Mouse (Mus musculus): Measurements from ENCODE around the gene Rnft2. TPM values are rescaled to one million over a fixed set of nuclear protein-coding genes. Genes with fewer than 3 reads are reported as not detected.

Gene Rnft2
- polyA plus RNA-seq, 1 experiment = 0.79 TPM

- Histone ChIP-seq H3K4me3 (ENCODE audit: insufficient read depth, low read length) (no peak overlapping the region), H3K4me1 (ENCODE audit: control insufficient read depth, insufficient read depth, low read length) (peaks cover 23% of the 10 kb centered on the region), H3K27ac (ENCODE audit: insufficient read depth, low read depth, low read length) (no peak overlapping the region)
- TF ChIP-seq POLR2A (IDR thresholded peaks at IDR 0.05; ENCODE audit: borderline replicate concordance, low read depth, low read length) (no peak), CTCF (IDR thresholded peaks at IDR 0.05; ENCODE audit: low read depth, low read length) (no peak)
Measured at GRCm38 (mm10) chr5:118256981-118257380, 12.1 kb upstream of the Rnft2 start.

DNA sequence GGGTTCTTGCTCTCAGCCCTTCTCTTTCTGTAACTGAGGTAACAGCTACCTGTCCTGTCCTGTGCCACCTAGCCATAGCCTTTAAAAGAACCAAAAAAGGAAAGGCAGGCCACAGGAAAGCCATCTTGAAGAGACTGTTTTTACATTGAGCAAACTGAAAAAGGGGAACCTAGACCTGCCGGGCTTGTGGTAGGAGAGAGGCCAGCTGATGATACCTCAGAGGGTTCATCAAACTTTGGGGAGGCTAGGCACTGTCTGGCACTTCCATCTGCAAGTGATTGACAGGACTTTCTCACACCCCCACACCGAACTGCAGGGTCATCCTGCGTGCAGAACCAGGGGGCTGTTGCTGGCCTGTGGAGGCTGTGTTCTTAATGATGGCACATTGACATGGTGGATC is 8.6 kb upstream of the Rnft2 start:
- no peak overlapping the region for H3K27ac ChIP-seq (ENCODE audit: insufficient read depth, low read depth, low read length)
- H3K4me3 ChIP-seq (ENCODE audit: insufficient read depth, low read length) = no peak overlapping the region
- H3K4me1 ChIP-seq (ENCODE audit: control insufficient read depth, insufficient read depth, low read length) = peaks cover 7% of the 10 kb centered on the region
- no peak for TF ChIP-seq CTCF (IDR thresholded peaks at IDR 0.05; ENCODE audit: low read depth, low read length)
- no peak for TF ChIP-seq POLR2A (IDR thresholded peaks at IDR 0.05; ENCODE audit: borderline replicate concordance, low read depth, low read length)

GRCm38 (mm10) chr5:118250987-118251386 is 6.1 kb upstream of the Rnft2 start:
- TF ChIP-seq POLR2A (IDR thresholded peaks at IDR 0.05; ENCODE audit: borderline replicate concordance, low read depth, low read length) = no peak
- TF ChIP-seq CTCF (IDR thresholded peaks at IDR 0.05; ENCODE audit: low read depth, low read length) = no peak
- Histone ChIP-seq H3K27ac (ENCODE audit: insufficient read depth, low read depth, low read length) (no peak overlapping the region), H3K4me3 (ENCODE audit: insufficient read depth, low read length) (no peak overlapping the region), H3K4me1 (ENCODE audit: control insufficient read depth, insufficient read depth, low read length) (peaks cover 12% of the 10 kb centered on the region)

- peaks cover 5% of the 10 kb centered on the region for H3K4me1 ChIP-seq (ENCODE audit: control insufficient read depth, insufficient read depth, low read length)
- H3K27ac ChIP-seq (ENCODE audit: insufficient read depth, low read depth, low read length) = no peak overlapping the region
- no peak overlapping the region for H3K4me3 ChIP-seq (ENCODE audit: insufficient read depth, low read length)
- TF ChIP-seq CTCF (IDR thresholded peaks at IDR 0.05; ENCODE audit: low read depth, low read length) (no peak), POLR2A (IDR thresholded peaks at IDR 0.05; ENCODE audit: borderline replicate concordance, low read depth, low read length) (no peak)
Measured at GRCm38 (mm10) chr5:118247378-118247777, 2.5 kb upstream of the Rnft2 start.

DNA sequence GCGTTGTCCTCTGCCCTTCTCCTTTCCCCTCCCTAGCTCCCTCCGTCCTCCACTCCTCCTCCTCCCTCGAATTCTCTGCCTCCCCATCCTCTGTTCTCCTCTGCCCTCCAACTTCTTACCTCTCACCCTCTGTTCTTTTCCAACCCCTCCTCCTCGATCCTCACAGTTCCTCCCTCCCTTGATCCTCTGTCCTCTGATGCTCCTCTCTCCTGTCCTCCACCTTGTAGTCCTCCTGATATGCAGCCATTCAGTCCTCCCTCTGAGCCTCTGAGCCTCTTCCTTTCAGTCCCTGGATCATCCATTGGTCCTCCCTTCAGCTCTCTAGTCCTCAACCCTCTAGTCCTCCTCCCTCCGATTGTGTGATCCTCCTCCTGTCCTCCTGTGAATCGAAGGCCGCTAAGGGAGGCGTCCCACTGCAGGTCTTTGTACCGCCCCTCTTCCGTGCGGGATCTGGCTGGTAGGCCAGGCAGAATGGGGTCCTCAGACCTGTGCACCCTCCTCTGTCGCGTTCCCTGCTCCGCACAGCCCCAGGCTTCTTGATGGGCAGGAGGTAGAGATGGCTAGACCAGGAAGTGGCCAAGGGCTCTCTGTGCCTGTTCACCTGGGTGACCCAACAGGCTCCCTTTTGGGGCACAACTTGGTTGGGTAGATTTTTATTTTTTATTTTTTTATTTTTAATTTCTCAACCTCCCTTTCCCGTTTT is 841 bp upstream of the Rnft2 start:
- H3K4me3 ChIP-seq (ENCODE audit: insufficient read depth, low read length) = peak overlapping the region; percentile 80
- TF ChIP-seq POLR2A (IDR thresholded peaks at IDR 0.05; ENCODE audit: borderline replicate concordance, low read depth, low read length) = no peak
- TF ChIP-seq CTCF (IDR thresholded peaks at IDR 0.05; ENCODE audit: low read depth, low read length) = no peak
- H3K4me1 ChIP-seq (ENCODE audit: control insufficient read depth, insufficient read depth, low read length) = peaks cover 5% of the 10 kb centered on the region
- H3K27ac ChIP-seq (ENCODE audit: insufficient read depth, low read depth, low read length) = no peak overlapping the region

GRCm38 (mm10) chr5:118239671-118240070 is 5.2 kb downstream of the Rnft2 start:
- no peak overlapping the region for H3K4me3 ChIP-seq (ENCODE audit: insufficient read depth, low read length)
- no peak overlapping the region for H3K27ac ChIP-seq (ENCODE audit: insufficient read depth, low read depth, low read length)
- H3K4me1 ChIP-seq (ENCODE audit: control insufficient read depth, insufficient read depth, low read length) = no peaks in the 10 kb centered on the region
- TF ChIP-seq POLR2A (IDR thresholded peaks at IDR 0.05; ENCODE audit: borderline replicate concordance, low read depth, low read length) = no peak
- no peak for TF ChIP-seq CTCF (IDR thresholded peaks at IDR 0.05; ENCODE audit: low read depth, low read length)

- Histone ChIP-seq H3K4me3 (ENCODE audit: insufficient read depth, low read length) (no peak overlapping the region), H3K27ac (ENCODE audit: insufficient read depth, low read depth, low read length) (no peak overlapping the region)
Measured at GRCm38 (mm10) chr5:118236891-118237290, 8.0 kb downstream of the Rnft2 start.

GRCm38 (mm10) chr5:118230071-118230611 is 14.8 kb downstream of the Rnft2 start:
- Histone ChIP-seq H3K27ac (ENCODE audit: insufficient read depth, low read depth, low read length) (no peak overlapping the region), H3K4me3 (ENCODE audit: insufficient read depth, low read length) (no peak overlapping the region), H3K4me1 (ENCODE audit: control insufficient read depth, insufficient read depth, low read length) (no peaks in the 10 kb centered on the region)
- TF ChIP-seq POLR2A (IDR thresholded peaks at IDR 0.05; ENCODE audit: borderline replicate concordance, low read depth, low read length) (no peak), CTCF (IDR thresholded peaks at IDR 0.05; ENCODE audit: low read depth, low read length) (no peak)

More at GRCm38 (mm10) chr5:118236891-118237290, 8.0 kb downstream of the Rnft2 start:
- H3K4me1 ChIP-seq (ENCODE audit: control insufficient read depth, insufficient read depth, low read length) = no peaks in the 10 kb centered on the region
- TF ChIP-seq CTCF (IDR thresholded peaks at IDR 0.05; ENCODE audit: low read depth, low read length) (no peak), POLR2A (IDR thresholded peaks at IDR 0.05; ENCODE audit: borderline replicate concordance, low read depth, low read length) (no peak)

DNA sequence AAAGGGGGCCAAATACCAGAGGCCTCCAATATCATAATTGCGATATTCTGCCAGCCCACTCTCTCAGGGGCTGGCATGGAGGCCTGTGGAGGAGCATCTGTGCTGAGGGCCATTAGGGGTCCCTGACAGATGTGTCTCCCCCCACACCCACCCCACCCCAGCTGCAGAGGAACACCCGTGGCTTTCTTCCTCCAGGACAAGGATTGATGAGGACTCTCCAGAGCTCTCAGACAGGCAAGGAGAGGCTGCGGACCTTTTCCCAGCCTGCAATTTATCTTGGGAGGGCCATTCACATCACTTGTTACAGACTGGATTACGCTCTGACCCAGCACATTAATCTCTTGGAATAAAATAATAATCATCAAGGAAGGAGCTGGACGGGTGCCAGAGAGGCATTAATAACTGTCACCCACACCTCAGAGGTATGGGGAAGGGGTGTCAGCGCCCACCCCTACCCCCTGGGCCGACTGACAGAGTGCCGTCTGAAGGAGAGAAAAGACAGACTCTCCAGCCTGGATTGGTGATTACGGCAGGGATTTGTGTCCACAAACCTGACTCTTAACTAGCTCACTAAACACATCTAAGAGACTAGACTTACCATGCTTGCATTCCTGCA is 21.7 kb downstream of the Rnft2 start:
- TF ChIP-seq POLR2A (IDR thresholded peaks at IDR 0.05; ENCODE audit: borderline replicate concordance, low read depth, low read length) = no peak
- no peak for TF ChIP-seq CTCF (IDR thresholded peaks at IDR 0.05; ENCODE audit: low read depth, low read length)
- H3K4me1 ChIP-seq (ENCODE audit: control insufficient read depth, insufficient read depth, low read length) = peaks cover 11% of the 10 kb centered on the region

DNA sequence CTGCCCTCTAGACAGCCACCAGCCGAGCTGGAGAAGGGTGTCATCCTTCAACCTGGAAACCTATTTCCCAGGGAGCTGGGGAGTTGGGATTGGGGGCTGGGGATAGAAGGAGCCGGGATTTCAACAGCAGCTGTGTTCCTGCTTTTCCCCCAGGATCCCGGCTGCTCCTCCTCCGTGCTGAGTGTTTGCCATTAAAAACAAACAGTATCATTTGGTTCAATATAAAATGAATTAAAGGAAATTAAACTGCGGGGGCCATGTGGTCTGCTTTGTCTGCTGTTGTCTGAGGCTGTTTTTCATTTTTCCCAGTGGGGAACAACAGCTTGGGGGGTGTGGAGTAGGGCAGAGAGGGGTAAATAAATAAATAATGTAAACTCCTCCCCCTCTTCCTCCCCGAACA is 27.5 kb downstream of the Rnft2 start:
- TF ChIP-seq CTCF (IDR thresholded peaks at IDR 0.05; ENCODE audit: low read depth, low read length) (no peak), POLR2A (IDR thresholded peaks at IDR 0.05; ENCODE audit: borderline replicate concordance, low read depth, low read length) (no peak)
- Histone ChIP-seq H3K27ac (ENCODE audit: insufficient read depth, low read depth, low read length) (no peak overlapping the region), H3K4me1 (ENCODE audit: control insufficient read depth, insufficient read depth, low read length) (peaks cover 9% of the 10 kb centered on the region), H3K4me3 (ENCODE audit: insufficient read depth, low read length) (no peak overlapping the region)

More for the DNA sequence above, 21.7 kb downstream of the Rnft2 start:
- no peak overlapping the region for H3K4me3 ChIP-seq (ENCODE audit: insufficient read depth, low read length)
- H3K27ac ChIP-seq (ENCODE audit: insufficient read depth, low read depth, low read length) = no peak overlapping the region
